Mouse (Mus musculus) intestine, embryonic 15.5 days (tissue): Measurements from ENCODE around the gene Tbc1d10b. TPM values are rescaled to one million over a fixed set of nuclear protein-coding genes. Genes with fewer than 3 reads are reported as not detected.
A peak's percentile ranks its signal among the peaks of the same experiment; 100 is the strongest.
"Not testable (repeated sequence)": the region's sequence is repeated elsewhere in the genome, so short reads cannot be mapped to it uniquely, and the experiment has no call there.

Experiments
- ATAC-seq: fragments of 200-750 bp; cut with Nextera tagmentation; 2 replicates; pipeline ENCODE4 v1.8.0; 2017; ENCODE audit warnings: moderate TSS enrichment, moderate library complexity
- H3K27ac ChIP-seq: fragments of 300-500 bp; sonication (generic); 2 replicates; pipeline ENCODE4 v1.5.1; 2015; ENCODE audit warnings: mild to moderate bottlenecking, inconsistent platforms
- H3K27me3 ChIP-seq: fragments of 300-500 bp; sonication (generic); replicated peaks from 2 replicates; pipeline ENCODE4 v1.6.1; 2015; ENCODE audit warnings: inconsistent platforms
- H3K36me3 ChIP-seq: fragments of 300-500 bp; sonication (generic); 2 replicates; pipeline ENCODE4 v1.6.1; 2015; ENCODE audit warnings: inconsistent platforms
- H3K4me1 ChIP-seq: fragments of 300-500 bp; sonication (generic); replicated peaks from 2 replicates; pipeline ENCODE4 v1.6.1; 2015; ENCODE audit warnings: inconsistent platforms
- H3K4me2 ChIP-seq: fragments of 300-500 bp; sonication (generic); replicated peaks from 2 replicates; pipeline ENCODE4 v1.6.1; 2015; ENCODE audit warnings: mild to moderate bottlenecking, inconsistent platforms
- H3K4me3 ChIP-seq: fragments of 300-500 bp; sonication (generic); replicated peaks from 2 replicates; pipeline ENCODE4 v1.5.1; 2015; ENCODE audit warnings: inconsistent platforms
- H3K9ac ChIP-seq: fragments of 300-500 bp; sonication (generic); 2 replicates; pipeline ENCODE4 v1.6.1; 2015; ENCODE audit warnings: inconsistent platforms
- H3K9me3 ChIP-seq: fragments of 300-500 bp; sonication (generic); 2 replicates; pipeline ENCODE4 v1.6.1; 2016; ENCODE audit warnings: inconsistent platforms
- WGBS: fragments of 180-500 bp; shearing (Covaris S2); methylation state at CpG from one replicate; pipeline ENCODE4 v1.1.7; 2015; 5-methylcytosine and 5-hydroxymethylcytosine counted together
- polyA plus RNA-seq: library from polyadenylated mRNA; unstranded; fragments of >200 nt; fragmentation: Nextera tagmentation; extraction: Ambion mirVana; gene quantifications from 2 replicates; pipeline ENCODE4 v1.2.1, GENCODE M21; 2015

The Tbc1d10b gene
- polyA plus RNA-seq, result 23.2 and 23.6 TPM in 2 replicates

DNA sequence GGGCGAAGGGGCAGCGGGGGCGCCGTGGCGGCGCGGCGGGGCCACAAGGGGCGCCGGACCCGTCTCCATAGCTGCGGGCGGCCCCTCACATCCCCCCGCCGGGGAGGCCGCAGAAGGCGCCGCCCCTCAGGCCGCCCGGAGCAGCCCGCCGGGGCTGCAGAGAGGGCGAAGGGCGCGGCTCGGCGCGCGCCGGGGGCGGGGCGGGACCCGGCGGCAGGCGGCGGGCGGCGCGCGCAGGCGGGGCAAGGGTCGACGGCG, at the start of gene Tbc1d10b:
Gene Tbc1d10b (minus strand): TSS at position 174 of the 258 bp plus-strand sequence.
- Histone ChIP-seq H3K27ac (peak within 1 kb of the TSS; percentile 87), H3K27me3 (no peaks in the 10 kb centered on the region), H3K4me1 (peaks cover 22% of the 10 kb centered on the region), H3K4me2 (peak within 1 kb of the TSS; percentile 93), H3K4me3 (peak within 1 kb of the TSS; percentile 90), H3K9ac (peak within 1 kb of the TSS; percentile 95), H3K36me3 (0 out of 2 replicates have a peak, but pooled peaks cover 3% of the 10 kb centered on the region), H3K9me3 (no peaks in the 10 kb centered on the region)
- whole genome bisulfite sequencing, result under 1% methylated on average over 26 of the region's 44 CpGs
- ATAC-seq, result peak; percentile 61

GRCm38 (mm10) chr7:127256518-127256917, 48.2 kb upstream of the Tbc1d10b start:
- Histone ChIP-seq H3K36me3 (peaks cover 10% of the 10 kb centered on the region; the same call in 1 of the 2 replicates), H3K4me2 (no peak overlapping the region), H3K4me1 (peaks cover 24% of the 10 kb centered on the region), H3K9me3 (no peaks in the 10 kb centered on the region), H3K4me3 (no peak overlapping the region), H3K27me3 (no peaks in the 10 kb centered on the region), H3K27ac (no peak overlapping the region), H3K9ac (no peak overlapping the region)
- WGBS, result 90% methylated on average over 5 of the region's 5 CpGs
- no peak for ATAC-seq

GRCm38 (mm10) chr7:127255965-127256364, 47.7 kb upstream of the Tbc1d10b start:
- peaks cover 10% of the 10 kb centered on the region; the same call in 1 of the 2 replicates for H3K36me3 ChIP-seq
- H3K9me3 ChIP-seq, result no peaks in the 10 kb centered on the region
- no peak overlapping the region for H3K27ac ChIP-seq
- 87% methylated on average over 2 of the region's 2 CpGs for WGBS
- H3K9ac ChIP-seq, result no peak overlapping the region
- no peak overlapping the region for H3K4me2 ChIP-seq
- ATAC-seq, result no peak
- peaks cover 22% of the 10 kb centered on the region for H3K4me1 ChIP-seq
- H3K27me3 ChIP-seq, result no peaks in the 10 kb centered on the region
- H3K4me3 ChIP-seq, result no peak overlapping the region

- H3K27ac ChIP-seq, result peak overlapping the region; percentile 94
Measured at GRCm38 (mm10) chr7:127255008-127255407, 46.7 kb upstream of the Tbc1d10b start.

GRCm38 (mm10) chr7:127253821-127254769, 45.8 kb upstream of the Tbc1d10b start:
- peak overlapping the region; percentile 75 for H3K9ac ChIP-seq
- peak overlapping the region; percentile 61 for H3K4me3 ChIP-seq
- under 1% methylated on average over 136 of the region's 136 CpGs for WGBS
- H3K36me3 ChIP-seq, result peaks cover 18% of the 10 kb centered on the region
- no peaks in the 10 kb centered on the region for H3K9me3 ChIP-seq
- H3K27ac ChIP-seq, result peak overlapping the region; percentile 94
- H3K27me3 ChIP-seq, result no peaks in the 10 kb centered on the region
- peak; percentile 95 for ATAC-seq
- peak overlapping the region; percentile 96 for H3K4me2 ChIP-seq
- H3K4me1 ChIP-seq, result peaks cover 13% of the 10 kb centered on the region

More at GRCm38 (mm10) chr7:127255008-127255407, 46.7 kb upstream of the Tbc1d10b start:
- Histone ChIP-seq H3K9me3 (no peaks in the 10 kb centered on the region), H3K36me3 (peaks cover 11% of the 10 kb centered on the region), H3K4me3 (peak overlapping the region; percentile 61), H3K27me3 (no peaks in the 10 kb centered on the region), H3K4me1 (peaks cover 21% of the 10 kb centered on the region), H3K4me2 (peak overlapping the region; percentile 96), H3K9ac (peak overlapping the region; percentile 75)
- no peak for ATAC-seq
- WGBS, result 15% methylated on average over 4 of the region's 4 CpGs

- H3K9me3 ChIP-seq, result no peaks in the 10 kb centered on the region
- H3K27ac ChIP-seq, result peak overlapping the region; percentile 94; the same call in 1 of the 2 replicates
- H3K27me3 ChIP-seq, result no peaks in the 10 kb centered on the region
- H3K4me1 ChIP-seq, result peaks cover 11% of the 10 kb centered on the region; the same call in 1 of the 2 replicates
- WGBS, result 77% methylated on average over 6 of the region's 6 CpGs
- peak overlapping the region; percentile 74 for H3K9ac ChIP-seq
- H3K4me2 ChIP-seq, result peak overlapping the region; percentile 96
- no peak for ATAC-seq
- H3K36me3 ChIP-seq, result peaks cover 18% of the 10 kb centered on the region
- peak overlapping the region; percentile 61 for H3K4me3 ChIP-seq
Measured at GRCm38 (mm10) chr7:127253341-127253740, 45.1 kb upstream of the Tbc1d10b start.

- H3K27me3 ChIP-seq, result no peaks in the 10 kb centered on the region
- WGBS, result 84% methylated on average over 2 of the region's 2 CpGs
- H3K9ac ChIP-seq, result no peak overlapping the region
- no peak overlapping the region for H3K4me3 ChIP-seq
- no peaks in the 10 kb centered on the region for H3K9me3 ChIP-seq
- H3K4me2 ChIP-seq, result no peak overlapping the region
- H3K4me1 ChIP-seq, result peaks cover 11% of the 10 kb centered on the region; the same call in 1 of the 2 replicates
- H3K27ac ChIP-seq, result no peak overlapping the region
- ATAC-seq, result no peak
- peaks cover 14% of the 10 kb centered on the region for H3K36me3 ChIP-seq
Measured at GRCm38 (mm10) chr7:127252414-127252813, 44.1 kb upstream of the Tbc1d10b start.

GRCm38 (mm10) chr7:127250511-127250910, 42.2 kb upstream of the Tbc1d10b start:
- H3K36me3 ChIP-seq, H3K9ac ChIP-seq, H3K27ac ChIP-seq, H3K27me3 ChIP-seq, H3K9me3 ChIP-seq, H3K4me2 ChIP-seq, ATAC-seq, H3K4me3 ChIP-seq: not testable (repeated sequence)
- H3K4me1 ChIP-seq, result peaks cover 19% of the 10 kb centered on the region
- WGBS, result 90% methylated on average over 8 of the region's 8 CpGs

GRCm38 (mm10) chr7:127244658-127245510, 36.6 kb upstream of the Tbc1d10b start:
- H3K4me1 ChIP-seq, result peaks cover 14% of the 10 kb centered on the region
- H3K9me3 ChIP-seq, result no peaks in the 10 kb centered on the region
- H3K27me3 ChIP-seq, result no peaks in the 10 kb centered on the region
- H3K4me2 ChIP-seq, result peak overlapping the region; percentile 89
- 9% methylated on average over 32 of the region's 33 CpGs for WGBS
- peaks cover 5% of the 10 kb centered on the region; the same call in 1 of the 2 replicates for H3K36me3 ChIP-seq
- peak overlapping the region; percentile 96 for H3K27ac ChIP-seq
- H3K4me3 ChIP-seq, result peak overlapping the region; percentile 91
- ATAC-seq, result peak; percentile 76
- H3K9ac ChIP-seq, result peak overlapping the region; percentile 93

DNA sequence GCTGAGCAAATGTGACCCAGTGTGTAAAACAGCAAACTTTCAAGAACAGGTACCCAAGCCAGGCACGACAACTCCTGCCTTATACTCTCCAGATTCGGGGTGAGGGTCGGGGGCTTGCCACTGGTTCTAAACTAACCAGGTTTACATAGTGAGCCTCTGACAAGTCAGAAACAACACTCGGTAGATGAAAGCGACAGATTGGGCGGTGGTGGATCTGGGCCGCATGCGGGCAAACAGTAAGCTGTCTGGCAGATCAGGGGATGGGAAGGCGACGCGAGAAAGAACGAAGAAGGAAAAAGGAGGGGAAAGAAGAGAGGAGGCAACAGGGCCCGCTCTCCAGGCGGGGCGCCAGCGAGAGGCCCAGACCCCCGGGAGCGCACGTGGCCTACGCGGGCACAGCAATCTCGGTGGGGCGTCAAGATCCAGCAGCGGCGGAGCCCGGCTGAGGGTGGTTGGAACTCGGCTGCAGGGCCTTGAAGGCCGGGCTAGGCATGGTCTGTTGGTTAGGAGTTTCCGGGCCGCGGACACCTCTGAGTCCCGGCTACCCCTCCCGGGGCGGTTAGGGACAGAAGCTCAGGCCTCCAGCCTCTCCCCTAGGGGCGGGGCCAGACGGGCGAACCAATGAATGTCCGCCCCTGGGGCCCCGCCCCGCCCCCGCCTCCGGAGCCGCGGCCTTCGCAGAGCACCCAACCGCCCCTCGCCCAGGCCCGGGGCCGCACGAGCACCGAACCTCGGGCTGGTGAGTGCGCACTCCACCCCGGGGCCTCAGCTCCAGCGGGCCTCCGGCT, 35.8 kb upstream of the Tbc1d10b start, which contains the start of gene Zfp771:
Gene Zfp771 (plus strand): TSS at position 405 of the 788 bp plus-strand sequence.
- peak within 1 kb of the TSS; percentile 93 for H3K9ac ChIP-seq

DNA sequence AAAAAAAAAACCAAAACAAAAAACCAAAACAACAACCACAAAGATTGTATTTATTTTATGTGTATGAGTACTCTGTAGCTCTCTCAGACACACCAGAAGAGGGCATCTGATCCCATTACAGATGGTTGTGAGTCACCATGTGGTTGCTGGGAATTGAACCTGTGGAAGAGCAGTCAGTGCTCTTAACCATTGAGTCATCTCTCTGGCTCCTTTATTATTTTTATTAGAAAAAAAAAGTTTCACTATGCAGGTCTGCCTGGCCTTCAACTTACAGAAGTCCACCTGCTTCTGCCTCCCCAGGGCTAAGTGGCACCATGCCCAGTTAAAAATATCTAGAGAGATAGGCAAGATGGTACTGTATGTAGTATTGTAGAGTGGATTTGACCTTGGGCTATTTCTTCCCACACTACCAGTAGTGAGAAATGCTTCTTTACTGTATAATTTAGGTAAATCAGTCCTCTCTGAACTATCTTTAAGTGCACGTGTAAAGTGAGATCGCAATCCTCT, 35.1 kb upstream of the Tbc1d10b start:
- peaks cover 14% of the 10 kb centered on the region for H3K4me1 ChIP-seq
- WGBS, result 37% methylated on average over 2 of the region's 2 CpGs
- peak overlapping the region; percentile 89 for H3K4me2 ChIP-seq
- peak overlapping the region; percentile 93 for H3K9ac ChIP-seq
- no peak for ATAC-seq
- H3K4me3 ChIP-seq, result 0 out of 2 replicates have a peak overlapping the region, but pooled peaks have one; percentile 91
- no peaks in the 10 kb centered on the region for H3K27me3 ChIP-seq
- H3K9me3 ChIP-seq, result no peaks in the 10 kb centered on the region
- no peaks in the 10 kb centered on the region for H3K36me3 ChIP-seq
- peak overlapping the region; percentile 96 for H3K27ac ChIP-seq

More for the DNA sequence above, 35.8 kb upstream of the Tbc1d10b start, which contains the start of gene Zfp771:
- H3K27me3 ChIP-seq, result no peaks in the 10 kb centered on the region
- under 1% methylated on average over 56 of the region's 56 CpGs for WGBS
- H3K4me3 ChIP-seq, result peak within 1 kb of the TSS; percentile 91
- no peaks in the 10 kb centered on the region for H3K36me3 ChIP-seq
- peak within 1 kb of the TSS; percentile 89 for H3K4me2 ChIP-seq
- H3K4me1 ChIP-seq, result peaks cover 14% of the 10 kb centered on the region
- H3K27ac ChIP-seq, result peak within 1 kb of the TSS; percentile 96
- ATAC-seq, result peak; percentile 98
- H3K9me3 ChIP-seq, result no peaks in the 10 kb centered on the region
